Mouse (Mus musculus) embryonic facial prominence, embryonic 15.5 days (tissue): ENCODE data around the gene Gm45618. TPM values are rescaled to one million over a fixed set of nuclear protein-coding genes. Genes with fewer than 3 reads are reported as not detected.

ENCODE experiments used
- ATAC-seq: fragments of 200-750 bp; cut with Nextera tagmentation; 2 replicates; pipeline ENCODE4 v1.8.0; 2017; ENCODE audit warnings: low read depth, moderate TSS enrichment; ENCODE audit not compliant: insufficient number of reproducible peaks, low FRiP score, low TSS enrichment
- H3K27ac ChIP-seq: fragments of 300-500 bp; sonication (generic); replicated peaks from 2 replicates; pipeline ENCODE4 v1.5.1; 2015; ENCODE audit warnings: mild to moderate bottlenecking, inconsistent platforms
- H3K27me3 ChIP-seq: fragments of 300-500 bp; sonication (generic); 2 replicates; pipeline ENCODE4 v1.6.1; 2015; ENCODE audit warnings: inconsistent platforms
- H3K36me3 ChIP-seq: fragments of 300-500 bp; sonication (generic); 2 replicates; pipeline ENCODE4 v1.6.1; 2015; ENCODE audit warnings: mild to moderate bottlenecking, inconsistent platforms
- H3K4me1 ChIP-seq: fragments of 300-500 bp; sonication (generic); 2 replicates; pipeline ENCODE4 v1.6.1; 2015; ENCODE audit warnings: inconsistent platforms
- H3K4me2 ChIP-seq: fragments of 300-500 bp; sonication (generic); replicated peaks from 2 replicates; pipeline ENCODE4 v1.6.1; 2015; ENCODE audit warnings: mild to moderate bottlenecking, inconsistent platforms
- H3K4me3 ChIP-seq: fragments of 300-500 bp; sonication (generic); replicated peaks from 2 replicates; pipeline ENCODE4 v1.5.1; 2015; ENCODE audit warnings: mild to moderate bottlenecking, inconsistent platforms
- H3K9ac ChIP-seq: fragments of 300-500 bp; sonication (generic); 2 replicates; pipeline ENCODE4 v1.6.1; 2015; ENCODE audit warnings: inconsistent platforms
- H3K9me3 ChIP-seq: fragments of 300-500 bp; sonication (generic); replicated peaks from 2 replicates; pipeline ENCODE4 v1.6.1; 2016; ENCODE audit warnings: inconsistent platforms
- WGBS: fragments of 180-500 bp; shearing (Covaris S2); methylation state at CpG from one replicate; pipeline ENCODE4 v1.1.7; 2015; 5-methylcytosine and 5-hydroxymethylcytosine counted together
- polyA plus RNA-seq: library from polyadenylated mRNA; unstranded; fragments of >200 nt; fragmentation: Nextera tagmentation; extraction: Ambion mirVana; gene quantifications from 2 replicates; pipeline ENCODE4 v1.2.1, GENCODE M21; 2015

Gene Gm45618
- polyA plus RNA-seq, 1 experiment from 2014 or later = 0.79 TPM

DNA sequence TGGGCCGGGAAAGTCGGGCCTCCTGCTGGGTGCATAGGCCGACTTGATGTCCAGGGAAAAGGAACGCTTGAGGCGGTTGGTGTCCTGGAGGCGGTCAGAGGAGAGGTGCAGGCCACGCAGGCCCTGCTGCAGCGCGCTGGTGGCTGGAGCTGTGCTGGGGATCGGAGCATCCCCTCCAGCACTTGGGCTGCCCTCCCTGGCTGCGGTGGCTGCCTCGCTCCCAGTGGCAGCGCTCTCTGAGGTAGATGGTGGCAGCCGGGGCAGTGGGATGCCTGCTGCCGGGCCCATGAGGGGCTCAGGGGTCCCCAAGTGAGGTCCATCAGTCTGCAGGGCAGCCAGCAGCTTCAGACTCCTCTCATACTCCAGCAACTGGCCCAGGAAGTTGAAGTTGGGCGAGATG, 37.9 kb downstream of the Gm45618 start:
- 20% methylated on average over 16 of the region's 16 CpGs for WGBS
- Histone ChIP-seq H3K9me3 (no peaks in the 10 kb centered on the region), H3K9ac (0 out of 2 replicates have a peak overlapping the region, but pooled peaks have one; percentile 15), H3K4me1 (peaks cover 30% of the 10 kb centered on the region), H3K27me3 (peaks cover 91% of the 10 kb centered on the region), H3K27ac (no peak overlapping the region), H3K4me3 (peak overlapping the region; percentile 25), H3K4me2 (peak overlapping the region; percentile 38; the same call in 1 of the 2 replicates), H3K36me3 (peaks cover 4% of the 10 kb centered on the region; the same call in 1 of the 2 replicates)
- ATAC-seq = no peak

DNA sequence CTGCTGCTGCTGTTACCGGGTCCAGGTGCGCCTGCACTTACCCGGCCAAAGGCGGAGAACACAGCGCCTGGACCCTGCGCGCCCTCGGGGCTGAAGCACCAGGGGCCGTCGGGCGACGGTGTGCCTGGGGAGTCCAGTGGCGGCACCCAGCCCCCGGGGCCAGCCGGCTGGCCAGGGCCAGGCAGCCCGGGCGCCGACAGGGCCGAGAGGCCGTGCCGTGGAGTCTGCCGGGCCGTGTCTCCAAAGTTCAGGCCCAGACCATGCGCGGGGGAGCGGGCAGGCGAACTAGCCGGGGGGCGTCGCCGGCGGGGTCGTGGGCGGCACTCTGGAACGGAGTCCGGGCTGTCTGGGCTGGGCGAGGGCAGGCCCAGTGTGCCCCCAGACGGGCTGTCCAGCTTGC, 38.4 kb downstream of the Gm45618 start:
- H3K9me3 ChIP-seq = no peaks in the 10 kb centered on the region
- ATAC-seq = no peak
- 11% methylated on average over 37 of the region's 38 CpGs for WGBS
- no peak overlapping the region for H3K27ac ChIP-seq
- H3K36me3 ChIP-seq = peaks cover 4% of the 10 kb centered on the region; the same call in 1 of the 2 replicates
- H3K9ac ChIP-seq = peak overlapping the region; percentile 15; the same call in 1 of the 2 replicates
- H3K4me3 ChIP-seq = peak overlapping the region; percentile 25
- H3K27me3 ChIP-seq = peaks cover 88% of the 10 kb centered on the region
- H3K4me1 ChIP-seq = peaks cover 30% of the 10 kb centered on the region
- peak overlapping the region; percentile 38 for H3K4me2 ChIP-seq

DNA sequence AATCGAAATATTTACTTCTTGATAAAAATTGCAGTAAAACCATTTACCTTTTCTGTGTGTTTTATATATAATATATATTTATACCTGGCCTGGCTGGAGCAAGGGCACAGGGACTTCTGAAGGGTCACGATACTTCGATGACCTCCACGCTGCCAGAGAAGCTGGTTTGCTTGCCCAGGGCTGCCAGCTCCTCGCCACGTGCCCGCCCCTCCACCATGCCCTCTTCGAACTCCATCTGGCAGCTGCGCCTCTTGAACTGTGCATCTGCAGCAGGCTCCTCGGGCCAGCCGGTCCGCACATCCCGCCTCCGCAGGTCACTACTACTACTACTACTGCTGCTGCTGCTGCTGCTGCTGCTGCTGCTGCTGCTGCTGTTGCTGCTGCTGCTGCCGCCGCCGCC, 38.8 kb downstream of the Gm45618 start:
- H3K36me3 ChIP-seq = 0 out of 2 replicates have a peak, but pooled peaks cover under 1% of the 10 kb centered on the region
- no peak overlapping the region for H3K27ac ChIP-seq
- H3K9me3 ChIP-seq = no peaks in the 10 kb centered on the region
- no peak for ATAC-seq
- no peak overlapping the region for H3K9ac ChIP-seq
- WGBS = 28% methylated on average over 17 of the region's 17 CpGs
- H3K4me3 ChIP-seq = peak overlapping the region; percentile 25
- peak overlapping the region; percentile 38 for H3K4me2 ChIP-seq
- peaks cover 84% of the 10 kb centered on the region for H3K27me3 ChIP-seq
- peaks cover 30% of the 10 kb centered on the region for H3K4me1 ChIP-seq

DNA sequence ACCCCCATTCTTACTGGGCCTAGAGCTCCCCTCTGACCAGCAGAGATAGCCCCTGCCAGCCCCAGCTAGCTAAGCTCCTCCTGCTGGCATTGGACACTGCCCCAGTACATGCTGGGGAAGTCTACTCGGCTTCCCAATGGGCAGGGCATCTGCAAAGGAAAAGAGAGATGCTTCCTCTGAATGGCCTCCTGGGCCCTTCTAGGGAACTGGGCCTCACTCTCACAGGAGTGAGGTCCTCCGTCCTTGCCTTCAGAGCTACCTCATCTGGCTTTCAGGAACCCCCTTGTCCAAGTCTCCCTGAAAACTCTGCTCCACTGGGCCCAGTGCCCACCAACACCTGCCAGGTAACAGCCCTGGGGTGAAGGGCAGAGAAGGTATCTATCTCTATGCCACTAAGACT, 39.7 kb downstream of the Gm45618 start:
- Histone ChIP-seq H3K9ac (no peak overlapping the region), H3K4me3 (no peak overlapping the region), H3K4me2 (no peak overlapping the region), H3K27me3 (peaks cover 79% of the 10 kb centered on the region), H3K36me3 (no peaks in the 10 kb centered on the region), H3K9me3 (no peaks in the 10 kb centered on the region), H3K27ac (no peak overlapping the region), H3K4me1 (peaks cover 30% of the 10 kb centered on the region)
- WGBS = 59% methylated on average over 2 of the region's 2 CpGs
- no peak for ATAC-seq

DNA sequence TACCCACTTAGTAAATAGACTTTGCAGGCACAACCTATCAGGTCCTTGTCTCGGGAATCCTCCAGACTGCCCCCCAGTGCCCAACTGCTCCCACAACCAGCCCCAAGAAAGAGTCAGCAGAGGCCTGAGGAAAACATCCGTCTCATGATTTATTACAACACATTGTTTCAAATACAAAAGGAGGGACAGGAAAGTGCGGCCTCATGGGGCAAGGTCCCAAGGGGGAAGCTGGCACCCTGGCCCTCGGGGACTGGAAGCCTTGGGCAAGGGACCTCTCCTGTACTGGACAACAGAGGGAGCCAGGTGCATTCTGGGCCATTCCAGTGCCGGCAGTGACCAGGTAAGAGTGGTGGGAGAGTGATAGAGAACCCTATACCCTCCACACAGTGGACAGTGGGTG, 41.2 kb downstream of the Gm45618 start:
- WGBS = 52% methylated on average over 5 of the region's 5 CpGs
- no peak for ATAC-seq
- H3K27ac ChIP-seq = no peak overlapping the region
- H3K4me3 ChIP-seq = no peak overlapping the region
- H3K9ac ChIP-seq = no peak overlapping the region
- H3K9me3 ChIP-seq = no peaks in the 10 kb centered on the region
- H3K36me3 ChIP-seq = no peaks in the 10 kb centered on the region
- peaks cover 23% of the 10 kb centered on the region for H3K4me1 ChIP-seq
- H3K27me3 ChIP-seq = peaks cover 70% of the 10 kb centered on the region
- no peak overlapping the region for H3K4me2 ChIP-seq

DNA sequence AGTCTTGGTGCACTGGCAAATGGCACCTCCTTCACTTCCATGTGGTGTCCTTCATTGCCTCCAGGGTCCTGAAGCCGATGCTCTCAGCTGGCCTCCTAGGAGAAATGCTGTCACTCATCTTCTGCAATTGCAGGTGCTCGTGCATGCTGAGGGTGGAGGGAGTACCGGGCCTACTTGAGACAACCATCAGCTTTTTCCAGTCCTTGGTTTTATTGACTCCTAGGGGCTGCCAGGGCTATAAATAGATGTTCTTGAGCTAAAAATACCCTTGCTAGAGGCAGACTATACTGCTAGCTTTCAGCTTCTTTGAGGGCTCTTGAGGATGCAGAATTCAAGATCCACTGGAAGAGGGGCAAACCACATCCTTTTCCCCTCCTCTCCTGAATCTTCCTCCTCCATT, 43.4 kb downstream of the Gm45618 start:
- H3K9ac ChIP-seq = no peak overlapping the region
- peaks cover 48% of the 10 kb centered on the region for H3K27me3 ChIP-seq
- H3K9me3 ChIP-seq = no peaks in the 10 kb centered on the region
- H3K4me2 ChIP-seq = no peak overlapping the region
- no peak for ATAC-seq
- no peak overlapping the region for H3K27ac ChIP-seq
- H3K36me3 ChIP-seq = no peaks in the 10 kb centered on the region
- no peak overlapping the region for H3K4me3 ChIP-seq
- H3K4me1 ChIP-seq = peaks cover 4% of the 10 kb centered on the region; the same call in 1 of the 2 replicates
- 70% methylated on average over 3 of the region's 3 CpGs for WGBS

DNA sequence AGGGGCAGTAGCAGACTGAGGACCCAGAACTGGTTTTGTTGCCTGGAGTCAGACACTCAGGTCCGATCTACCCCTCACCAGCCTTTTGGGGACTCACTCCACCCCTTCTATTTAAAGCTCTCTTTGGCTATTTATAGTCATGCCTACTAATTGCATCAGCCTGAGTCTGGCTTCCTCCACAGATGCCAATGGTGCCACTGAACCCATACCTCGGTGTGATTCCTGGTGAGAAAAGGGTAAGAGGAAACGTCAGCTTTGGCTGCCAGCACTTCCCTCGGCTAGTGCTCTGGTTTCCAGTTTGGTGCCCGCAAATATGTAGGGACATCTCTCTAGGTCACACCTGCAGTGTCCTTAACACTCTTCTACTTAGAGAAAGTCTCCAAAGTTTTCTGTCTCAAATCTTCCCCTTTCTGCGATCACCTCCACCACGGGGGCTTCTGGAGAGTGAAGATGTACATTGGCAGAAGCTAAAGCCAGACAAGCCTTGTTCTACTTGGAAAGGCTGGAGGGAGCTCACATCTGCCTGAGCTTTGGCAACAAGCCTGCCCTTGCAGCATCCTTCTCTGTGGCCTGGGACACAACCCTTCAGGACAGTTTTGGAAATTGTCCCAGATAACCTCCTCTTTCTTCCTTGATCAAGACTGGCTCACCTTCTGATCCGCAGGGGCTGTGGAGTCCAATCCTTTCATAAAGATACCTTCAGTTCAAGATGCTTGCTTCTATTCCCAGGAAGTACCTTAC, 46.2 kb downstream of the Gm45618 start:
- peaks cover 31% of the 10 kb centered on the region for H3K27me3 ChIP-seq
- no peak for ATAC-seq
- H3K4me1 ChIP-seq = no peaks in the 10 kb centered on the region
- no peak overlapping the region for H3K27ac ChIP-seq
- H3K4me3 ChIP-seq = no peak overlapping the region
- H3K9me3 ChIP-seq = no peaks in the 10 kb centered on the region
- H3K9ac ChIP-seq = no peak overlapping the region
- no peak overlapping the region for H3K4me2 ChIP-seq
- WGBS = 71% methylated on average over 8 of the region's 8 CpGs
- no peaks in the 10 kb centered on the region for H3K36me3 ChIP-seq

DNA sequence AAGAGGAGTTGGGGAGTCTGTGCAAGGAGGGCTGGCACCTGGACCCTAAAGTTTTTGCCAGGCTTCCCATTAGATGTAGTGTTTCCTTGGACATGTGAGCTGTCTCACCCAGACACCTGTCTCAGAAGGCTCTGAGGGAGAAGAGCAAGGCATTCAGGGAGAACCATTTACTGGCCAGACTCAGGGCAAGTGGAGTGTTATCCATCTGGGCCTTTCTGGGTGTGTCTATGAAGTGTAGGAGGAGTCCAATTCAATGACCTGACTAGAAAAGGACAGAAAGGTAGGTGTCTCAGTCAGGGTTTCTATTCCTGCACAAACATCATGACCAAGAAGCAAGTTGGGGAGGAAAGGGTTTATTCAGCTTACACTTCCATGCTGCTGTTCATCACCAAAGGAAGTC, 48.8 kb downstream of the Gm45618 start:
- peaks cover 20% of the 10 kb centered on the region; the same call in 1 of the 2 replicates for H3K27me3 ChIP-seq
- H3K9me3 ChIP-seq = no peaks in the 10 kb centered on the region
- H3K4me1 ChIP-seq = no peaks in the 10 kb centered on the region
- H3K27ac ChIP-seq = no peak overlapping the region
- H3K9ac ChIP-seq = no peak overlapping the region
- H3K4me2 ChIP-seq = no peak overlapping the region
- no peak overlapping the region for H3K4me3 ChIP-seq
- no peak for ATAC-seq
- H3K36me3 ChIP-seq = no peaks in the 10 kb centered on the region

DNA sequence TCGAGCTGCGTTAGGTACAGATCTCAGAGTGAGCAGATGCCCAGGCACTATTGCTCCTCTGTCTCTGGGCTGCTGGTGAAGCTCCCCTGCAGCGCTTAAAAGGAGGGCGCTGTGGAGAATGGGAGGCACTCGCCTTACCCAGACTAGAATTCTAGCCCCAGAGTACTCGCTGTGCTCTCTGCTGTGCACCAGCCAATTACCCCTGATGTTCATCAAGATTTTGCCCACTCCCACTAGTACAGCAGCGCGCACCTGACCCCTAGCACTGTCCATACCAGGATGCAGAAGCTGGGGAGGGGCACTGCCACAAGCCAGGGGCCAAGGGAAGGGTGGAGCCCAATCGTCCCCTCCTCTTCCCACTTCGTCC, 49.3 kb downstream of the Gm45618 start:
- 0 out of 2 replicates have a peak, but pooled peaks have one; percentile 39 for ATAC-seq
- H3K27me3 ChIP-seq = peaks cover 20% of the 10 kb centered on the region; the same call in 1 of the 2 replicates
- no peak overlapping the region for H3K9ac ChIP-seq
- H3K4me1 ChIP-seq = no peaks in the 10 kb centered on the region
- H3K9me3 ChIP-seq = no peaks in the 10 kb centered on the region
- WGBS = 3% methylated on average over 10 of the region's 10 CpGs
- H3K4me3 ChIP-seq = no peak overlapping the region
- H3K4me2 ChIP-seq = no peak overlapping the region
- no peaks in the 10 kb centered on the region for H3K36me3 ChIP-seq
- H3K27ac ChIP-seq = no peak overlapping the region

DNA sequence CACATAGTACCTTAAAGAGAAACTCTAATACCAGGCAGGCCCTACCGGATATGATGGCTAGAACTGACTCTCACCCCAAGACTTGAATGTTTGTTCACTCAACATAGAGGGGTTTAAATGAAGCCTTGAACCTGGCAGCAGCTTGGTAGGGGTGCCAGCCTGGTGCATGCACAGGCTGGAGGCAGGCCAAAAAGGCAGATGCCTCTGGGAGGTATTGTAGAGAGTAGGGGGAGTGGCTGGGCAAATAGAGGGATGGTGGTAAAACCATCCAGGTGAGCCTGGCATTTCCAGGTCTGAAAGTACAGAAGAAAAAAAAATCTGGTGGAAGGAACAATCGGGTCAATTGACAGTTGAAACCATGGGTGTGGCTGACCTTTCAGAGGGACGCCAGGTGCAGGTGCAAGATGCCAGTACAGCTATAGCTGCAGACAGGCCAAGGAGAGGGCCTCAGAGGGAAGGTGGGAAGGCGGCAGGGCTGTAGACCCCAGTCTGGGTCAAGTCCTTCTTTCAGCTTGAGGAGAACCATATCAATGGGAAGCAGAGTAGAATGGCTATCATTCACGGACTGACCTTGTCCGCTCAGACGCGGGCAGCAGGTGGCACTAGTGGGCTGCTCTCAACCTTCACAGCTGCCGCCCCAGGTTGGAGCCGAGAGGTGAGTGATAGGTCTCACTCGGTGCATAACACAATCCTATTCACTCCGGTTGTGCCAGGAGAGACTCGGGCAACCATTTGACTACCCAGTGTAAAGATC, 49.9 kb downstream of the Gm45618 start:
- 14% methylated on average over 13 of the region's 13 CpGs for WGBS
- Histone ChIP-seq H3K4me1 (no peaks in the 10 kb centered on the region), H3K27me3 (peaks cover 17% of the 10 kb centered on the region; the same call in 1 of the 2 replicates), H3K4me2 (no peak overlapping the region), H3K9me3 (no peaks in the 10 kb centered on the region), H3K36me3 (no peaks in the 10 kb centered on the region), H3K4me3 (no peak overlapping the region), H3K27ac (no peak overlapping the region), H3K9ac (no peak overlapping the region)
- peak; percentile 57; the same call in 1 of the 2 replicates for ATAC-seq
